Mouse (Mus musculus): ENCODE measurements around the gene Sfrp2. TPM values are rescaled to one million over a fixed set of nuclear protein-coding genes. Genes with fewer than 3 reads are reported as not detected.

The Sfrp2 gene
- polyA plus RNA-seq, 1 experiment from 2014 or later, result 53.0 TPM

GRCm38 (mm10) chr3:83755043-83755635, 11.0 kb upstream of the Sfrp2 start:
- 87% methylated on average over 15 of the region's 15 CpGs for WGBS
- ATAC-seq, result no peak
- H3K4me2 ChIP-seq, result no peak overlapping the region

GRCm38 (mm10) chr3:83755666-83756065, 10.5 kb upstream of the Sfrp2 start:
- no peaks in the 10 kb centered on the region for H3K36me3 ChIP-seq (ENCODE audit: poor library complexity, severe bottlenecking)
- no peak for ATAC-seq
- WGBS, result 65% methylated on average over 6 of the region's 6 CpGs
- no peak overlapping the region for H3K4me2 ChIP-seq
- no peaks in the 10 kb centered on the region for H3K4me1 ChIP-seq
- 0 out of 2 replicates have a peak, but pooled peaks cover 5% of the 10 kb centered on the region for H3K9me3 ChIP-seq (replicated peaks)
- no peaks in the 10 kb centered on the region for H3K27me3 ChIP-seq
- no peak overlapping the region for H3K4me3 ChIP-seq
- no peak overlapping the region for H3K27ac ChIP-seq
- no peak overlapping the region for H3K9ac ChIP-seq

More at GRCm38 (mm10) chr3:83755043-83755635, 11.0 kb upstream of the Sfrp2 start:
- Histone ChIP-seq H3K27me3 (no peaks in the 10 kb centered on the region), H3K9ac (no peak overlapping the region), H3K9me3 (replicated peaks) (0 out of 2 replicates have a peak, but pooled peaks cover 5% of the 10 kb centered on the region), H3K27ac (no peak overlapping the region), H3K4me3 (no peak overlapping the region), H3K4me1 (no peaks in the 10 kb centered on the region), H3K36me3 (ENCODE audit: poor library complexity, severe bottlenecking) (no peaks in the 10 kb centered on the region)

GRCm38 (mm10) chr3:83762361-83762760, 3.8 kb upstream of the Sfrp2 start:
- peaks cover 33% of the 10 kb centered on the region for H3K4me1 ChIP-seq
- WGBS, result 68% methylated on average over 10 of the region's 10 CpGs
- H3K4me2 ChIP-seq, result no peak overlapping the region
- H3K27me3 ChIP-seq, result peaks cover 9% of the 10 kb centered on the region; the same call in 1 of the 2 replicates
- H3K36me3 ChIP-seq (ENCODE audit: poor library complexity, severe bottlenecking), result no peaks in the 10 kb centered on the region
- H3K9ac ChIP-seq, result no peak overlapping the region
- no peak overlapping the region for H3K4me3 ChIP-seq
- ATAC-seq, result no peak
- no peaks in the 10 kb centered on the region for H3K9me3 ChIP-seq (replicated peaks)
- no peak overlapping the region for H3K27ac ChIP-seq

GRCm38 (mm10) chr3:83763551-83764548, 2.3 kb upstream of the Sfrp2 start:
- peaks cover 45% of the 10 kb centered on the region for H3K4me1 ChIP-seq
- H3K9ac ChIP-seq, result peak overlapping the region; percentile 71
- peaks cover 9% of the 10 kb centered on the region; the same call in 1 of the 2 replicates for H3K27me3 ChIP-seq
- 6% methylated on average over 40 of the region's 40 CpGs for WGBS
- peak; percentile 84 for ATAC-seq
- H3K9me3 ChIP-seq (replicated peaks), result no peaks in the 10 kb centered on the region
- H3K4me3 ChIP-seq, result peak overlapping the region; percentile 44
- peak overlapping the region; percentile 71 for H3K4me2 ChIP-seq
- no peak overlapping the region for H3K27ac ChIP-seq
- H3K36me3 ChIP-seq (ENCODE audit: poor library complexity, severe bottlenecking), result no peaks in the 10 kb centered on the region

- ATAC-seq, result peak; percentile 12; the same call in 1 of the 2 replicates
- H3K4me3 ChIP-seq, result peak overlapping the region; percentile 60
- 0% methylated on average over 24 of the region's 25 CpGs for WGBS
- no peaks in the 10 kb centered on the region for H3K9me3 ChIP-seq (replicated peaks)
- H3K36me3 ChIP-seq (ENCODE audit: poor library complexity, severe bottlenecking), result peaks cover 17% of the 10 kb centered on the region
- peaks cover 7% of the 10 kb centered on the region; the same call in 1 of the 2 replicates for H3K27me3 ChIP-seq
- H3K9ac ChIP-seq, result peak overlapping the region; percentile 76
- no peak overlapping the region for H3K27ac ChIP-seq
- peaks cover 50% of the 10 kb centered on the region for H3K4me1 ChIP-seq
- H3K4me2 ChIP-seq, result peak overlapping the region; percentile 88
These were observed 577 bp downstream of the Sfrp2 start for GRCm38 (mm10) chr3:83766726-83767070.

GRCm38 (mm10) chr3:83767121-83767520, 1.0 kb downstream of the Sfrp2 start:
- 5% methylated on average over 10 of the region's 10 CpGs for WGBS
- Histone ChIP-seq H3K27ac (no peak overlapping the region), H3K27me3 (peaks cover 7% of the 10 kb centered on the region; the same call in 1 of the 2 replicates), H3K4me1 (peaks cover 50% of the 10 kb centered on the region), H3K9ac (peak overlapping the region; percentile 76), H3K36me3 (ENCODE audit: poor library complexity, severe bottlenecking) (peaks cover 18% of the 10 kb centered on the region), H3K9me3 (replicated peaks) (no peaks in the 10 kb centered on the region), H3K4me2 (peak overlapping the region; percentile 88), H3K4me3 (peak overlapping the region; percentile 60)
- no peak for ATAC-seq

GRCm38 (mm10) chr3:83768293-83769035, 2.3 kb downstream of the Sfrp2 start:
- Histone ChIP-seq H3K4me3 (peak overlapping the region; percentile 60), H3K9me3 (replicated peaks) (no peaks in the 10 kb centered on the region), H3K4me2 (peak overlapping the region; percentile 88), H3K27ac (no peak overlapping the region), H3K27me3 (0 out of 2 replicates have a peak, but pooled peaks cover 3% of the 10 kb centered on the region), H3K36me3 (ENCODE audit: poor library complexity, severe bottlenecking) (peaks cover 28% of the 10 kb centered on the region), H3K9ac (peak overlapping the region; percentile 43), H3K4me1 (peaks cover 48% of the 10 kb centered on the region)
- ATAC-seq, result no peak
- 12% methylated on average over 11 of the region's 11 CpGs for WGBS

- peaks cover 28% of the 10 kb centered on the region for H3K36me3 ChIP-seq (ENCODE audit: poor library complexity, severe bottlenecking)
- H3K27ac ChIP-seq, result no peak overlapping the region
- H3K27me3 ChIP-seq, result 0 out of 2 replicates have a peak, but pooled peaks cover 3% of the 10 kb centered on the region
- ATAC-seq, result no peak
- peak overlapping the region; percentile 60; the same call in 1 of the 2 replicates for H3K4me3 ChIP-seq
- peak overlapping the region; percentile 88 for H3K4me2 ChIP-seq
- H3K4me1 ChIP-seq, result peaks cover 42% of the 10 kb centered on the region
- no peaks in the 10 kb centered on the region for H3K9me3 ChIP-seq (replicated peaks)
- WGBS, result 5% methylated on average over 10 of the region's 10 CpGs
- peak overlapping the region; percentile 43 for H3K9ac ChIP-seq
These were observed 2.9 kb downstream of the Sfrp2 start for GRCm38 (mm10) chr3:83769036-83769410.

GRCm38 (mm10) chr3:83771160-83771869, 5.2 kb downstream of the Sfrp2 start:
- no peak overlapping the region for H3K4me3 ChIP-seq
- H3K4me1 ChIP-seq, result peaks cover 34% of the 10 kb centered on the region
- no peak for ATAC-seq

GRCm38 (mm10) chr3:83773281-83773680, 7.2 kb downstream of the Sfrp2 start:
- Histone ChIP-seq H3K4me2 (no peak overlapping the region), H3K27ac (no peak overlapping the region), H3K27me3 (no peaks in the 10 kb centered on the region), H3K9ac (no peak overlapping the region), H3K9me3 (replicated peaks) (no peaks in the 10 kb centered on the region), H3K4me3 (no peak overlapping the region), H3K4me1 (peaks cover 20% of the 10 kb centered on the region), H3K36me3 (ENCODE audit: poor library complexity, severe bottlenecking) (peaks cover 31% of the 10 kb centered on the region)
- WGBS, result 93% methylated on average over 18 of the region's 18 CpGs
- no peak for ATAC-seq

More at GRCm38 (mm10) chr3:83771160-83771869, 5.2 kb downstream of the Sfrp2 start:
- Histone ChIP-seq H3K4me2 (no peak overlapping the region), H3K9me3 (replicated peaks) (no peaks in the 10 kb centered on the region), H3K9ac (no peak overlapping the region), H3K27me3 (no peaks in the 10 kb centered on the region), H3K27ac (no peak overlapping the region), H3K36me3 (ENCODE audit: poor library complexity, severe bottlenecking) (peaks cover 31% of the 10 kb centered on the region)
- WGBS, result 94% methylated on average over 10 of the region's 10 CpGs

GRCm38 (mm10) chr3:83775403-83775802, 9.3 kb downstream of the Sfrp2 start:
- no peak overlapping the region for H3K9ac ChIP-seq
- no peaks in the 10 kb centered on the region for H3K9me3 ChIP-seq (replicated peaks)
- H3K27ac ChIP-seq, result no peak overlapping the region
- WGBS, result 71% methylated on average over 9 of the region's 9 CpGs
- ATAC-seq, result peak; percentile 50
- H3K36me3 ChIP-seq (ENCODE audit: poor library complexity, severe bottlenecking), result peaks cover 26% of the 10 kb centered on the region
- H3K27me3 ChIP-seq, result no peaks in the 10 kb centered on the region
- no peak overlapping the region for H3K4me3 ChIP-seq
- H3K4me2 ChIP-seq, result no peak overlapping the region
- H3K4me1 ChIP-seq, result peaks cover 9% of the 10 kb centered on the region; the same call in 1 of the 2 replicates
